Mouse (Mus musculus): Measurements from ENCODE around the gene Shisal2a. TPM values are rescaled to one million over a fixed set of nuclear protein-coding genes. Genes with fewer than 3 reads are reported as not detected.

Shisal2a gene
- polyA plus RNA-seq (2015; fragmentation: Nextera tagmentation; extraction: Ambion mirVana): 7.0 and 7.4 TPM in 2 replicates

DNA sequence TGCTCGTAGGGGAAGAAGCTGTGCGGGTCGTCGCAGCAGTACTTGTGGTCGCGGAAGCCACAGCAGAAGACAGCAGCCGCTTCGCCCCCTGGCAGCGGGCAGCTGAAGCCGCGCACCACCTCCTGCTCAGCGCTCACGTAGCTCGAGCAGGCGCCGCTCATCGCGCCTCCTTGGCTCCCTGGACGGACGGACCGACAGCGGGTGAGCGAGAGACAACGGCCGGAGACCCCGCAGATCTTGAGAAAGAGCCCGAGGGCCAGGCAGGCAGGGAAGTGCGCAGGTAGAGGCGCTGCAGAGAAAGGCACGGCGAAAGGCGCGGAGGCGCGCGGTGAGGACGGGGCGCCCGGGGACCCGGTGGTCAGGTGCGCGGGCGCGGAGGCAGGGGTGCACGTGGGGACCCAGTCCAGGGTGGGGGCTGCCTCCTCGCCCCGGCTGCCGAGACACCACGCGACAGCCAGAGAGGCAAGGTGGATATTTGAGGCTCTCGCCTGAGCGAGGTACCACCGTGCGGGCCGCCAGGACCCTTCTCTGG lies at the start of gene Shisal2a:
Gene Shisal2a, minus strand, starts transcription at position 167 of the 532 bp plus-strand sequence.
- Histone ChIP-seq H3K9ac (peak within 1 kb of the TSS; percentile 75), H3K36me3 (no peaks in the 10 kb centered on the region), H3K27ac (no peak within 1 kb of the TSS), H3K4me3 (peak within 1 kb of the TSS; percentile 58), H3K9me3 (no peaks in the 10 kb centered on the region), H3K4me2 (replicated peaks) (peak within 1 kb of the TSS; percentile 91), H3K4me1 (peaks cover 17% of the 10 kb centered on the region), H3K27me3 (peaks cover 14% of the 10 kb centered on the region)
- 3% methylated on average over 54 of the region's 55 CpGs for WGBS
- no peak for ATAC-seq (ENCODE audit: low FRiP score, low read depth)

GRCm38 (mm10) chr4:108431561-108431936 lies 48.4 kb upstream of the Shisal2a start:
- H3K4me2 ChIP-seq (replicated peaks): peak overlapping the region; percentile 25; the same call in 1 of the 2 replicates
- peak overlapping the region; percentile 91 for H3K27ac ChIP-seq
- no peak for ATAC-seq (ENCODE audit: low FRiP score, low read depth)
- H3K4me3 ChIP-seq: no peak overlapping the region
- 15% methylated on average over 2 of the region's 2 CpGs for WGBS
- no peaks in the 10 kb centered on the region for H3K27me3 ChIP-seq
- H3K9ac ChIP-seq: peak overlapping the region; percentile 8; the same call in 1 of the 2 replicates
- no peaks in the 10 kb centered on the region for H3K9me3 ChIP-seq
- H3K36me3 ChIP-seq: no peaks in the 10 kb centered on the region
- peaks cover 56% of the 10 kb centered on the region for H3K4me1 ChIP-seq

- Histone ChIP-seq H3K27ac (peak overlapping the region; percentile 91), H3K9ac (peak overlapping the region; percentile 8; the same call in 1 of the 2 replicates), H3K4me3 (no peak overlapping the region), H3K9me3 (no peaks in the 10 kb centered on the region), H3K36me3 (no peaks in the 10 kb centered on the region), H3K27me3 (no peaks in the 10 kb centered on the region), H3K4me1 (peaks cover 57% of the 10 kb centered on the region), H3K4me2 (replicated peaks) (0 out of 2 replicates have a peak overlapping the region, but pooled peaks have one; percentile 25)
- 16% methylated on average over 4 of the region's 4 CpGs for WGBS
- ATAC-seq (ENCODE audit: low FRiP score, low read depth): peak; percentile 91
Measured at GRCm38 (mm10) chr4:108430656-108431560, 47.8 kb upstream of the Shisal2a start.

GRCm38 (mm10) chr4:108428341-108428721 lies 45.2 kb upstream of the Shisal2a start:
- no peak for ATAC-seq (ENCODE audit: low FRiP score, low read depth)
- no peaks in the 10 kb centered on the region for H3K9me3 ChIP-seq
- no peak overlapping the region for H3K9ac ChIP-seq
- H3K36me3 ChIP-seq: no peaks in the 10 kb centered on the region
- no peaks in the 10 kb centered on the region for H3K27me3 ChIP-seq
- no peak overlapping the region for H3K4me2 ChIP-seq (replicated peaks)
- H3K27ac ChIP-seq: peak overlapping the region; percentile 28; the same call in 1 of the 2 replicates
- H3K4me1 ChIP-seq: peaks cover 44% of the 10 kb centered on the region
- H3K4me3 ChIP-seq: no peak overlapping the region
- WGBS: 61% methylated on average over 6 of the region's 6 CpGs

GRCm38 (mm10) chr4:108427719-108428340 lies 44.7 kb upstream of the Shisal2a start:
- no peak for ATAC-seq (ENCODE audit: low FRiP score, low read depth)
- H3K4me2 ChIP-seq (replicated peaks): no peak overlapping the region
- peak overlapping the region; percentile 28; the same call in 1 of the 2 replicates for H3K27ac ChIP-seq
- H3K27me3 ChIP-seq: no peaks in the 10 kb centered on the region
- 48% methylated on average over 11 of the region's 11 CpGs for WGBS
- H3K36me3 ChIP-seq: no peaks in the 10 kb centered on the region
- H3K4me1 ChIP-seq: peaks cover 39% of the 10 kb centered on the region
- H3K4me3 ChIP-seq: no peak overlapping the region
- H3K9me3 ChIP-seq: no peaks in the 10 kb centered on the region
- no peak overlapping the region for H3K9ac ChIP-seq

DNA sequence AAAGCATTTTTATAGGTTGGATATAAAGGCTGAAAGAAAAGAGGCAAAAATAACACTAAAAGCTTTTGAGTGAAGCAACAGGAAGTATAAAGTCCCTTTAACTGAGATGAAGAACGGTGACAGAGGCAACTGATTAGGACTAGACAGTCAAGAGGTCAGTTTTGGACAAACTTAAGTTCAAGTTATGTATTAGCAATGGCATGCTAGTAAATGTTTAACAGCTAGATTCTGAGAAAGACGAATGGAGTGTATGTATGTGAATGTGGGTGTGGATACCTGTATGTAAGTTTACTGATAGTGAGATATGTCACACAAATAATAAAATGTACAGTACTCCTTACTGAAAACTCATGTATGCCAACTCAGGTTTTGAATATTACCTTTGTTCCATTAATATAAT lies 41.4 kb upstream of the Shisal2a start:
- no peak for ATAC-seq (ENCODE audit: low FRiP score, low read depth)
- Histone ChIP-seq H3K27ac (no peak overlapping the region), H3K4me3 (no peak overlapping the region), H3K36me3 (no peaks in the 10 kb centered on the region), H3K27me3 (no peaks in the 10 kb centered on the region), H3K9me3 (peaks cover 3% of the 10 kb centered on the region; the same call in 1 of the 2 replicates), H3K4me2 (replicated peaks) (no peak overlapping the region), H3K9ac (no peak overlapping the region), H3K4me1 (peaks cover 14% of the 10 kb centered on the region)
- WGBS: 55% methylated on average over 2 of the region's 2 CpGs

DNA sequence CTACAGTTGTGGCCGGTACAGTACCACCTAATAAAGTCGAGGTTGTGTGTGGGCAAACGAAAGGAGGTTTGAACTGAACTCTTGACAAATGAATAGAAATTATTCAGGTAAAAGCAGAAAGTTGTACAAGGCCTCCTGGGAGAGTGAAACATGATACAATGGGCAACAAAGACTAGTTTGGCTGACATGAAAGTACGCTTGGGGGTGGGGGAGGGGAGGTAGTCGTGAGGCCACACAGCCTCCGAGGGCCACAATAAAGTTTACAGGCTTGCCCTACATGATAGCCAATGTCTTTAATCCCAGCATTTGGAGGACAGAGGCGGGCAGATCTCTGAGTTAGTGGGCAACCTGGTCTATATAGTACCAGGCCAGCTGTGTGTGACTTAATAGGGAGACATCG lies 24.5 kb upstream of the Shisal2a start:
- 17% methylated on average over 8 of the region's 8 CpGs for WGBS
- H3K9me3 ChIP-seq: no peaks in the 10 kb centered on the region
- H3K27me3 ChIP-seq: no peaks in the 10 kb centered on the region
- H3K4me2 ChIP-seq (replicated peaks): peak overlapping the region; percentile 31
- H3K36me3 ChIP-seq: peaks cover 10% of the 10 kb centered on the region
- H3K27ac ChIP-seq: no peak overlapping the region
- peaks cover 30% of the 10 kb centered on the region for H3K4me1 ChIP-seq
- no peak overlapping the region for H3K4me3 ChIP-seq
- ATAC-seq (ENCODE audit: low FRiP score, low read depth): no peak
- H3K9ac ChIP-seq: no peak overlapping the region

DNA sequence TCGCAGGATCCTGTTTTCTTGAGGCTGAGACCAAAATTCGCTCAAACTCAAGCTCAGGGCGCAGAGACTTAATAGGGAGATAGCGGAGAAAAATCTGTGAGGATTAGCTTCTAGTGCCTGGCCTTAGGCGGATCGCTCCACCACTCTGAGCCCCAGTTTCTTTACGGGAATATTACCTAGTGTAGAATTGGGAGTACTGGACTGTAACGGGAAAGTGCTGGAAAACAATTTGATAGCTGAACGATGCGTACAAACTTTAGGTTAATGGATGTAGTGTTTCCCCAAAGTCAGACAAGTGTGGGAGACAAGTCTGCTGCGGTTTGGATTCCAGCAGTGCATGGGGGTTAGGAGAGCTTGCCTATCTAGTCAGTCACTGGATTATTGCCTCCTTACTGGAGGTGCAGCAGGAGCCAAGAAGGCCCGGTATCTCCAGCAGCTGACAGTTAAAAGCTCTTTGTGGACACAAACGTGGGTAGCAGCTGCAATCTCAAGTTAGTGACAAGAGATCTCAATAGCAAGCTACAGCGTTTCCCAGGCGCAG lies 23.8 kb upstream of the Shisal2a start, which contains the start of gene Gpx7:
Gene Gpx7, minus strand, starts transcription at position 101 of the 541 bp plus-strand sequence.
- Histone ChIP-seq H3K27ac (peak within 1 kb of the TSS; percentile 84), H3K36me3 (peaks cover 14% of the 10 kb centered on the region), H3K9ac (peak within 1 kb of the TSS; percentile 87), H3K4me2 (replicated peaks) (peak within 1 kb of the TSS; percentile 80), H3K9me3 (no peaks in the 10 kb centered on the region), H3K4me3 (peak within 1 kb of the TSS; percentile 52), H3K4me1 (peaks cover 30% of the 10 kb centered on the region), H3K27me3 (no peaks in the 10 kb centered on the region)
- WGBS: 7% methylated on average over 15 of the region's 15 CpGs
- peak; percentile 21; the same call in 1 of the 2 replicates for ATAC-seq (ENCODE audit: low FRiP score, low read depth)

DNA sequence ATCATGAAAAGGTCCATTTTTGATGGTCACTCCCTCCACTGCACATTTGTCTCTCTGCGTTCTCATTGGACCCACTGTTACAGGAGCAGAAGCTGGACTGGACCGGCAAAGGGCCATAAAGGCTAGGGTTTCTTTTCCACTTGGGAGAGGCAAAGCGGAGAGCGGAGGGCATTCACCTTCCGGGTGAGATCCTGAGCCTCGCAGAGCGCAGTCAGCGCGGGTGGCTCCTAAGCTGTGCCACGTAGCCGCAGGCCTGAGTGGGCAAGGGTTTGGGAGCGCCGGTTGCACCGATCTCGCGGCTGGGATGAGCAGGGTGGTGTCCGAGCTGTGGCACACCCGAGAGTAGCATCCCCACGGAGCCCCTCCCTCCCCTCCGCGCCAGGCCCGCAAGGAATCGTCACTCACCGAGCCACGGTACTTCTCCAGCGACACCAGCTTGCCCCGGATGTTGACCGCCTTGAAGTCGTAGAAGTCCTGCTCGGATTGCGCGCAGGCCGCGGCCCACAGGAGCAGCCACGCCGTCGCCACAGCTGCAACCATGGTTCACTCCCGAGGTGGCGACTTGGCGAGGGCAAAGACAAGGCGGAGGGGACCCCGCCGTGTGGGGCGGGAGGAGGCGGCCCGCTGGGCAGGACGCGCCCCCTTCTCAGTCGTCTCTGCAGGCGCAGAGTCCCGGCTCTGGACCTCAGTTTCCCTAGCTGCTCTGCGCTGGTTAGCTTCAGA lies 23.1 kb upstream of the Shisal2a start:
- Histone ChIP-seq H3K4me2 (replicated peaks) (peak overlapping the region; percentile 80), H3K27me3 (no peaks in the 10 kb centered on the region), H3K4me3 (peak overlapping the region; percentile 52), H3K9me3 (no peaks in the 10 kb centered on the region), H3K9ac (peak overlapping the region; percentile 87), H3K36me3 (peaks cover 18% of the 10 kb centered on the region), H3K27ac (peak overlapping the region; percentile 84), H3K4me1 (peaks cover 30% of the 10 kb centered on the region)
- 2% methylated on average over 51 of the region's 52 CpGs for WGBS
- peak; percentile 55; the same call in 1 of the 2 replicates for ATAC-seq (ENCODE audit: low FRiP score, low read depth)

- H3K9me3 ChIP-seq: no peaks in the 10 kb centered on the region
- H3K9ac ChIP-seq: peak overlapping the region; percentile 87
- H3K27ac ChIP-seq: peak overlapping the region; percentile 84; the same call in 1 of the 2 replicates
- H3K36me3 ChIP-seq: peaks cover 23% of the 10 kb centered on the region
- H3K4me1 ChIP-seq: peaks cover 30% of the 10 kb centered on the region
- 65% methylated on average over 3 of the region's 3 CpGs for WGBS
- peak overlapping the region; percentile 80 for H3K4me2 ChIP-seq (replicated peaks)
- peak; percentile 68 for ATAC-seq (ENCODE audit: low FRiP score, low read depth)
- peak overlapping the region; percentile 52 for H3K4me3 ChIP-seq
- no peaks in the 10 kb centered on the region for H3K27me3 ChIP-seq
Measured at GRCm38 (mm10) chr4:108405766-108406137, 22.6 kb upstream of the Shisal2a start.
